Mouse (Mus musculus) cortical plate, adult 2 months (tissue): ENCODE results near the gene Cul1.

Experiments
- CTCF ChIP-seq: fragments of 200-500 bp; IDR thresholded peaks from 2 replicates; pipeline ENCODE4 v1.5.1; 2011; ENCODE audit warnings: mild to moderate bottlenecking, control low read depth, low read length; ENCODE audit not compliant: insufficient read depth; ENCODE audit errors: extremely low read depth
- POLR2A ChIP-seq: fragments of 200-500 bp; IDR thresholded peaks from 2 replicates; pipeline ENCODE4 v1.6.1; 2011; ENCODE audit warnings: mild to moderate bottlenecking, low read length, control low read depth; ENCODE audit not compliant: insufficient read depth; ENCODE audit errors: extremely low read depth

- TF ChIP-seq CTCF = no peak
- TF ChIP-seq POLR2A = no peak
Observed at GRCm38 (mm10) chr6:47527129-47527528, 73.9 kb downstream of the Cul1 start.
